Mouse (Mus musculus) MEL (cell line): ENCODE data around the gene Il2rg.

Source experiments
- CTCF ChIP-seq, 3 experiments: IDR thresholded peaks in 2 of 3; conservative IDR thresholded peaks in 1 of 3; 2 replicates each; pipeline ENCODE4 v1.5.1; 2011 to 2012; ENCODE audit warnings: low read length in 3 of 3, low read depth in 2 of 3, mild to moderate bottlenecking in 2 of 3, improper control_type of control experiment in 1 of 3, inconsistent platforms in 1 of 3, mixed read lengths in 1 of 3, moderate library complexity in 1 of 3; ENCODE audit not compliant: control insufficient read depth in 1 of 3, insufficient read depth in 1 of 3, poor library complexity in 1 of 3, severe bottlenecking in 1 of 3
- ELF1 ChIP-seq: IDR thresholded peaks from 2 replicates; pipeline ENCODE4 v1.6.1; 2014; ENCODE audit warnings: low read depth, mild to moderate bottlenecking, inconsistent platforms, low read length, improper control_type of control experiment, moderate library complexity
- ETS1 ChIP-seq: IDR thresholded peaks from 2 replicates; pipeline ENCODE4 v1.6.1; 2012; ENCODE audit warnings: low read depth, mild to moderate bottlenecking, inconsistent platforms, low read length, improper control_type of control experiment, moderate library complexity
- GATA1 ChIP-seq: IDR thresholded peaks from 2 replicates; pipeline ENCODE4 v1.6.1; 2011; ENCODE audit warnings: low read depth, low read length, improper control_type of control experiment
- KAT2A ChIP-seq: conservative IDR thresholded peaks from 2 replicates; pipeline ENCODE4 v1.6.1; 2012; ENCODE audit warnings: low read depth, low read length, improper control_type of control experiment, inconsistent platforms
- POLR2AphosphoS2 ChIP-seq: IDR thresholded peaks from 2 replicates; pipeline ENCODE4 v1.6.1; 2011; ENCODE audit warnings: low read length, improper control_type of control experiment
- POLR2AphosphoS5 ChIP-seq: IDR thresholded peaks from 2 replicates; pipeline ENCODE4 v1.6.1; 2012; ENCODE audit warnings: low read depth, borderline replicate concordance, mild to moderate bottlenecking, inconsistent platforms, low read length, moderate library complexity, mixed read lengths
- USF1 ChIP-seq: IDR thresholded peaks from 2 replicates; pipeline ENCODE4 v1.6.1; 2014; ENCODE audit warnings: low read depth, mild to moderate bottlenecking, inconsistent platforms, low read length, improper control_type of control experiment, moderate library complexity
- ZC3H11A ChIP-seq: IDR thresholded peaks from 2 replicates; pipeline ENCODE4 v1.6.1; 2012; ENCODE audit warnings: low read depth, mild to moderate bottlenecking, inconsistent platforms, low read length, improper control_type of control experiment
- ZNF384 ChIP-seq: IDR thresholded peaks from 2 replicates; pipeline ENCODE4 v1.6.1; 2012; ENCODE audit warnings: low read depth, mild to moderate bottlenecking, inconsistent platforms, low read length, improper control_type of control experiment

- no peak for TF ChIP-seq USF1
- no peak for TF ChIP-seq CTCF (IDR thresholded peaks at IDR 0.05 in 2 of 3, conservative IDR thresholded peaks at IDR 0.05 in 1 of 3; ENCODE audit: control insufficient read depth in 1 of 3, insufficient read depth in 1 of 3, low read depth in 2 of 3, low read length in 3 of 3, poor library complexity in 1 of 3, severe bottlenecking in 1 of 3)
- no peak for TF ChIP-seq ELF1
- no peak for TF ChIP-seq POLR2AphosphoS2
- no peak for TF ChIP-seq ZNF384
- TF ChIP-seq GATA1 = no peak
- no peak for TF ChIP-seq POLR2AphosphoS5
- no peak for TF ChIP-seq ETS1
- TF ChIP-seq ZC3H11A = no peak
- no peak for TF ChIP-seq KAT2A
Measured at GRCm38 (mm10) chrX:101268755-101269124, 685 bp upstream of the Il2rg start, which contains the start of gene Gm20489.
